Comparison of ENCODE assay signal across 10 mouse cellular contexts in genomic region chr2:85007729-85008128, GRCm38 (mm10). TPM values are rescaled to one million over a fixed set of nuclear protein-coding genes. Genes with fewer than 3 reads are reported as not detected.
A peak's percentile ranks its signal among the peaks of the same experiment; 100 is the strongest.
DNase-seq lines count a peak whose midpoint lies in the region; ATAC-seq and TF ChIP-seq lines count a peak whose summit lies in the region.
"Had no signal": no experiment of that assay in that cellular context is flagged by ENCODE, and none has a peak within 500 bp of the region (broad histone marks: within the 10 kb centered on the region; RNA-seq: fewer than 3 reads in every experiment).

No protein-coding gene starts in this region.

- no peak overlapping the region for H3K9ac ChIP-seq in heart, postnatal 0 days (replicated peaks; ENCODE audit: low read depth, low read length)
- H3K9ac ChIP-seq in midbrain, embryonic 15.5 days, result no peak overlapping the region
- H3K9ac ChIP-seq: embryonic facial prominence, embryonic 13.5 days had no signal

- peaks cover 18% of the 10 kb centered on the region for H3K4me1 ChIP-seq in heart, postnatal 0 days (ENCODE audit: control insufficient read depth, insufficient read depth)
- no peaks in the 10 kb centered on the region for H3K4me1 ChIP-seq in midbrain, embryonic 15.5 days
- H3K4me1 ChIP-seq: embryonic facial prominence, embryonic 13.5 days had no signal

- H3K27me3 ChIP-seq in heart, postnatal 0 days (ENCODE audit: control insufficient read depth, insufficient read depth, low read length), result no peaks in the 10 kb centered on the region
- H3K27me3 ChIP-seq in midbrain, embryonic 15.5 days (replicated peaks), result no peaks in the 10 kb centered on the region
- H3K27me3 ChIP-seq: embryonic facial prominence, embryonic 13.5 days had no signal

- no peak for DNase-seq in heart, postnatal 0 days (ENCODE audit: low spot score)
- DNase-seq in heart, adult 11 months, result no peak
- peak; percentile 66 to 69 for DNase-seq in B cell, adult 2 months
- peak; percentile 43 for DNase-seq in MEL-GATA-1-ER (ENCODE audit: extremely low read depth, low read depth)
- DNase-seq in left cerebral cortex, postnatal 10 days (ENCODE audit: extremely low spot score in 1 of 2, low spot score in 2 of 2), result no peak
- DNase-seq in urinary bladder, postnatal 4 days (ENCODE audit: low spot score in 2 of 2), result no peak

- peak; percentile 63 for TF ChIP-seq CTCF in heart, postnatal 0 days (IDR thresholded peaks at IDR 0.05; ENCODE audit: low read depth)

- 29% methylated on average over 4 of the region's 4 CpGs for WGBS in heart, postnatal 0 days
- 21% methylated on average over 4 of the region's 4 CpGs for WGBS in midbrain, embryonic 15.5 days

- no peak overlapping the region for H3K4me2 ChIP-seq in heart, postnatal 0 days (ENCODE audit: low read depth, low read length)
- H3K4me2 ChIP-seq in midbrain, embryonic 15.5 days, result no peak overlapping the region
- H3K4me2 ChIP-seq: embryonic facial prominence, embryonic 13.5 days had no signal

- ATAC-seq in heart, postnatal 0 days (ENCODE audit: insufficient read depth, low read depth), result no peak
- ATAC-seq in granulocyte monocyte progenitor cell, adult 5-6 weeks (replicated peaks; ENCODE audit: poor library complexity, severe bottlenecking), result peak; percentile 89
- ATAC-seq in midbrain, embryonic 15.5 days (replicated peaks), result peak; percentile 24; the same call in 1 of the 2 replicates

- no peaks in the 10 kb centered on the region for H3K36me3 ChIP-seq in heart, postnatal 0 days (replicated peaks; ENCODE audit: control insufficient read depth, insufficient read depth, low read length)
- H3K36me3 ChIP-seq in midbrain, embryonic 15.5 days (replicated peaks), result no peaks in the 10 kb centered on the region
- H3K36me3 ChIP-seq: embryonic facial prominence, embryonic 13.5 days had no signal

- intact Hi-C loops in left cerebral cortex, postnatal 10 days (cut with DNase I), result loop anchor here (5.0 kb wide), 2 partner anchors 50 to 115 kb away; no protein-coding TSS in a partner anchor

- no peak overlapping the region for H3K4me3 ChIP-seq in heart, postnatal 0 days (ENCODE audit: low read depth, low read length)
- H3K4me3 ChIP-seq in midbrain, embryonic 15.5 days, result no peak overlapping the region
- H3K4me3 ChIP-seq: embryonic facial prominence, embryonic 13.5 days had no signal

- no peak for TF ChIP-seq EP300 in heart, postnatal 0 days (IDR thresholded peaks at IDR 0.05; ENCODE audit: low read depth)

- no peaks in the 10 kb centered on the region for H3K9me3 ChIP-seq in heart, postnatal 0 days (replicated peaks; ENCODE audit: control insufficient read depth, low read length)
- no peaks in the 10 kb centered on the region for H3K9me3 ChIP-seq in midbrain, embryonic 15.5 days
- H3K9me3 ChIP-seq: embryonic facial prominence, embryonic 13.5 days had no signal

- H3K27ac ChIP-seq in heart, postnatal 0 days (ENCODE audit: low read depth), result no peak overlapping the region
- no peak overlapping the region for H3K27ac ChIP-seq in midbrain, embryonic 15.5 days
- H3K27ac ChIP-seq: embryonic facial prominence, embryonic 13.5 days had no signal

RNA-seq across cellular contexts. Expression of gene Prg3, which starts 19.7 kb away (rescaled TPM):
- total RNA-seq in heart, postnatal 0 days (2014; rRNA removed; ENCODE audit: low replicate concordance), result not detected in 2 replicates
- polyA plus RNA-seq in heart, postnatal 0 days (2015; fragmentation: Nextera tagmentation; extraction: Ambion mirVana), result not detected in 2 replicates
- 7.6 and 17.0 TPM in 2 replicates for total RNA-seq in granulocyte monocyte progenitor cell, adult 5-6 weeks (2014; fragmentation: Nextera tagmentation)
- 10.5 and 16.0 TPM in 2 replicates for total RNA-seq in granulocyte monocyte progenitor cell, adult 5-6 weeks (2017)
- polyA plus RNA-seq in midbrain, embryonic 15.5 days (2015; fragmentation: Nextera tagmentation; extraction: Ambion mirVana), result not detected in 2 replicates
- not detected for total RNA-seq in left cerebral cortex, postnatal 10 days (2021)
- total RNA-seq: layer of hippocampus, postnatal 10 days had no signal

RNA-seq across cellular contexts. Expression of gene Prg2, which starts 27.5 kb away (rescaled TPM):
- total RNA-seq in heart, postnatal 0 days (2014; rRNA removed; ENCODE audit: low replicate concordance), result not detected in 2 replicates
- not detected in 2 replicates for polyA plus RNA-seq in heart, postnatal 0 days (2015; fragmentation: Nextera tagmentation; extraction: Ambion mirVana)
- total RNA-seq in granulocyte monocyte progenitor cell, adult 5-6 weeks (2014; fragmentation: Nextera tagmentation), result not detected in 2 replicates
- total RNA-seq in granulocyte monocyte progenitor cell, adult 5-6 weeks (2017), result 73.5 and 97.1 TPM in 2 replicates
- polyA plus RNA-seq in midbrain, embryonic 15.5 days (2015; fragmentation: Nextera tagmentation; extraction: Ambion mirVana), result 0.35 and 0.42 TPM in 2 replicates
- not detected for total RNA-seq in left cerebral cortex, postnatal 10 days (2021)
- total RNA-seq: layer of hippocampus, postnatal 10 days had no signal

RNA-seq across cellular contexts. Expression of gene Ssrp1, which starts 29.3 kb away (rescaled TPM):
- total RNA-seq in heart, postnatal 0 days (2014; rRNA removed; ENCODE audit: low replicate concordance), result 106 and 115 TPM in 2 replicates
- polyA plus RNA-seq in heart, postnatal 0 days (2015; fragmentation: Nextera tagmentation; extraction: Ambion mirVana), result 60.3 and 63.7 TPM in 2 replicates
- 229 and 255 TPM in 2 replicates for total RNA-seq in granulocyte monocyte progenitor cell, adult 5-6 weeks (2014; fragmentation: Nextera tagmentation)
- 454 and 456 TPM in 2 replicates for total RNA-seq in granulocyte monocyte progenitor cell, adult 5-6 weeks (2017)
- 180 and 191 TPM in 2 replicates for polyA plus RNA-seq in midbrain, embryonic 15.5 days (2015; fragmentation: Nextera tagmentation; extraction: Ambion mirVana)
- 100 to 1,000 TPM; 101 to 105 TPM for total RNA-seq in left cerebral cortex, postnatal 10 days (2021)

RNA-seq across cellular contexts. Expression of gene P2rx3, which starts 29.5 kb away (rescaled TPM):
- not detected in 2 replicates for total RNA-seq in heart, postnatal 0 days (2014; rRNA removed; ENCODE audit: low replicate concordance)
- polyA plus RNA-seq in heart, postnatal 0 days (2015; fragmentation: Nextera tagmentation; extraction: Ambion mirVana), result 0.21 and 0.23 TPM in 2 replicates
- total RNA-seq in granulocyte monocyte progenitor cell, adult 5-6 weeks (2014; fragmentation: Nextera tagmentation), result 0.68 and 0.92 TPM in 2 replicates
- 0.10 and 0.52 TPM in 2 replicates for total RNA-seq in granulocyte monocyte progenitor cell, adult 5-6 weeks (2017)
- polyA plus RNA-seq in midbrain, embryonic 15.5 days (2015; fragmentation: Nextera tagmentation; extraction: Ambion mirVana), result 2.2 and 2.9 TPM in 2 replicates
- 1 to 10 TPM; 1.9 to 2.2 TPM for total RNA-seq in left cerebral cortex, postnatal 10 days (2021)

RNA-seq across cellular contexts. Expression of gene Tnks1bp1, which starts 40.1 kb away (rescaled TPM):
- 40.5 and 69.5 TPM in 2 replicates for total RNA-seq in heart, postnatal 0 days (2014; rRNA removed; ENCODE audit: low replicate concordance)
- 15.4 and 17.7 TPM in 2 replicates for polyA plus RNA-seq in heart, postnatal 0 days (2015; fragmentation: Nextera tagmentation; extraction: Ambion mirVana)
- total RNA-seq in granulocyte monocyte progenitor cell, adult 5-6 weeks (2014; fragmentation: Nextera tagmentation), result 0.47 and 1.4 TPM in 2 replicates
- total RNA-seq in granulocyte monocyte progenitor cell, adult 5-6 weeks (2017), result 2.2 and 4.9 TPM in 2 replicates
- 24.3 and 25.3 TPM in 2 replicates for polyA plus RNA-seq in midbrain, embryonic 15.5 days (2015; fragmentation: Nextera tagmentation; extraction: Ambion mirVana)
- total RNA-seq in left cerebral cortex, postnatal 10 days (2021), result 10 to 100 TPM; 77.8 to 88.7 TPM

Comparison
In these comparisons a context has a peak if more than half of its experiments do, and no peak if none do; other contexts are left out.
1. DNase-seq: peak in B cell, adult 2 months (2 of 2) and MEL-GATA-1-ER (single experiment); none in heart, postnatal 0 days (single experiment), heart, adult 11 months (single experiment), left cerebral cortex, postnatal 10 days (0 of 2) and urinary bladder, postnatal 4 days (0 of 2).